9 mouse cellular contexts compared by ENCODE assay signal in the genomic region with DNA sequence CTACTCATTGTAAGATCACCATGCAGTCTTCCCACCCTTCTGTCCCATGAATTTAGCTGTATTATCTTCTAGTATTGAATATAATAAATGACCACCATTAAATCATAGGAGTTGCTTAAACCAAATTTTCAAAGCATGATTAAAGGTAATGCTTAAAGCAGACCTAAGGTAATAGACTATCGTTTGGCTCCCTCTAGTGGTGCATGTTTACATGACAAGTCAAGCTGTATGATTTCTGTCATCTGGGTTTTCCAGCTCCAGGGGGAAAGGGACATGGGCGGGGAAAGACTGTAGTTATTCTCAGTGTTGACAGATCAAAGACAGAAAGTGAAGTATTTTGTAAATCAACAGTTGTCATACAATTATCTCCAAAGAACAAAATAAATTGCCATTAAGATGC.
DNase-seq lines count a peak whose midpoint lies in the region; ATAC-seq and TF ChIP-seq lines count a peak whose summit lies in the region.
"Had no signal": no experiment of that assay in that cellular context is flagged by ENCODE, and none has a peak within 500 bp of the region (broad histone marks: within the 10 kb centered on the region; RNA-seq: fewer than 3 reads in every experiment).

No protein-coding gene starts in this region.

- TF ChIP-seq CTCF in cerebellum, adult 2 months (IDR thresholded peaks at IDR 0.05; ENCODE audit: borderline replicate concordance, insufficient read depth, low read depth, low read length), result peak; percentile 43; the same call in 1 of the 2 replicates

- no peak overlapping the region for H3K9ac ChIP-seq in intestine, embryonic 15.5 days
- H3K9ac ChIP-seq in midbrain, embryonic 16.5 days (ENCODE audit: low read depth, low read length), result no peak overlapping the region

- peak; percentile 92 for ATAC-seq in frontal cortex, adult (ENCODE audit: low TSS enrichment)
- ATAC-seq in intestine, embryonic 15.5 days, result peak; percentile 17; the same call in 1 of the 2 replicates
- ATAC-seq in midbrain, embryonic 16.5 days, result peak; percentile 58

- TF ChIP-seq POLR2A in cerebellum, adult 2 months (IDR thresholded peaks at IDR 0.05; ENCODE audit: borderline replicate concordance, insufficient read depth, low read length), result no peak

- H3K27me3 ChIP-seq in cerebellum, adult 2 months (ENCODE audit: control insufficient read depth, insufficient read depth, low read length), result no peaks in the 10 kb centered on the region
- H3K27me3 ChIP-seq in intestine, embryonic 15.5 days (replicated peaks), result no peaks in the 10 kb centered on the region
- no peaks in the 10 kb centered on the region for H3K27me3 ChIP-seq in midbrain, embryonic 16.5 days (ENCODE audit: control insufficient read depth, insufficient read depth, low read depth, low read length)

- peak; percentile 79 for DNase-seq in ovary, postnatal 14 days (ENCODE audit: low spot score)
- DNase-seq in ovary, postnatal 10 days (ENCODE audit: low spot score), result no peak
- peak in 1 of 2 experiments; percentile 44 for DNase-seq in cerebellum, adult 2 months
- DNase-seq in left cerebral cortex, postnatal 14 days (ENCODE audit: low spot score in 2 of 2), result peak; percentile 85 to 90
- peak; percentile 40 to 74 for DNase-seq in spleen, postnatal 4 days (ENCODE audit: low spot score in 2 of 2)

- no peak overlapping the region for H3K4me3 ChIP-seq in cerebellum, adult 2 months (replicated peaks; ENCODE audit: insufficient read depth, low read depth, low read length)
- no peak overlapping the region for H3K4me3 ChIP-seq in intestine, embryonic 15.5 days (replicated peaks)
- no peak overlapping the region for H3K4me3 ChIP-seq in midbrain, embryonic 16.5 days (ENCODE audit: low read depth, low read length)

- no peaks in the 10 kb centered on the region for H3K9me3 ChIP-seq in intestine, embryonic 15.5 days
- H3K9me3 ChIP-seq in midbrain, embryonic 16.5 days (replicated peaks; ENCODE audit: control insufficient read depth, low read length, poor library complexity, severe bottlenecking), result no peaks in the 10 kb centered on the region

- no peak overlapping the region for H3K4me2 ChIP-seq in intestine, embryonic 15.5 days (replicated peaks)
- H3K4me2 ChIP-seq in midbrain, embryonic 16.5 days (ENCODE audit: low read length), result no peak overlapping the region

- H3K36me3 ChIP-seq in intestine, embryonic 15.5 days, result no peaks in the 10 kb centered on the region
- H3K36me3 ChIP-seq in midbrain, embryonic 16.5 days (ENCODE audit: control insufficient read depth, insufficient read depth, low read length), result no peaks in the 10 kb centered on the region

- 11% methylated on average over 2 of the region's 2 CpGs for WGBS in cerebellum, adult 2 months
- 5% methylated on average over 2 of the region's 2 CpGs for WGBS in intestine, embryonic 15.5 days
- WGBS in midbrain, embryonic 16.5 days, result 7% methylated on average over 2 of the region's 2 CpGs

- intact Hi-C loops in left cerebral cortex, postnatal 14 days (cut with DNase I), result loop anchor here (1.0 kb wide), 1 partner anchor 320 kb away; no protein-coding TSS in a partner anchor

- H3K4me1 ChIP-seq in cerebellum, adult 2 months (ENCODE audit: control insufficient read depth, insufficient read depth, low read length), result no peaks in the 10 kb centered on the region
- no peaks in the 10 kb centered on the region for H3K4me1 ChIP-seq in intestine, embryonic 15.5 days (replicated peaks)
- H3K4me1 ChIP-seq in midbrain, embryonic 16.5 days (ENCODE audit: control insufficient read depth, insufficient read depth, low read length), result 0 out of 2 replicates have a peak, but pooled peaks cover 4% of the 10 kb centered on the region

- H3K27ac ChIP-seq in cerebellum, adult 2 months (ENCODE audit: insufficient read depth, low read length), result no peak overlapping the region
- no peak overlapping the region for H3K27ac ChIP-seq in intestine, embryonic 15.5 days
- H3K27ac ChIP-seq in midbrain, embryonic 16.5 days (ENCODE audit: low read length), result no peak overlapping the region
- H3K27ac ChIP-seq: macrophage had no signal

Comparison
In these comparisons a context has a peak if more than half of its experiments do, and no peak if none do; other contexts are left out.
1. ATAC-seq: peak in every context shown above with its lines; median percentile 92 in frontal cortex, adult; 58 in midbrain, embryonic 16.5 days; 17 in intestine, embryonic 15.5 days.